Mouse (Mus musculus) spleen, adult 2 months (tissue): ENCODE results near the gene Hoxd8. TPM values are rescaled to one million over a fixed set of nuclear protein-coding genes. Genes with fewer than 3 reads are reported as not detected.

ENCODE experiments used
- DNase-seq, 2 experiments: peaks; one replicate each; pipeline versions ENCODE4 v3.0.0 to v3.0.0-alpha.2; 2012 to 2021; ENCODE audit warnings: low spot score in 2 of 2, low read depth in 1 of 2
- H3K27ac ChIP-seq: fragments of 200-500 bp; 2 replicates; pipeline ENCODE4 v1.5.1; 2012; ENCODE audit warnings: low read length, inconsistent platforms; ENCODE audit not compliant: insufficient read depth
- H3K27me3 ChIP-seq: fragments of 200-500 bp; 2 replicates; pipeline ENCODE4 v1.6.1; 2012; ENCODE audit warnings: mild to moderate bottlenecking, moderate library complexity, low read length, inconsistent platforms; ENCODE audit not compliant: control insufficient read depth, insufficient read depth
- H3K36me3 ChIP-seq: fragments of 200-500 bp; 2 replicates; pipeline ENCODE4 v1.6.1; 2012; ENCODE audit warnings: mild to moderate bottlenecking, low read length, inconsistent platforms; ENCODE audit not compliant: control insufficient read depth, insufficient read depth
- H3K4me1 ChIP-seq: fragments of 200-500 bp; 2 replicates; pipeline ENCODE4 v1.6.1; 2011; ENCODE audit warnings: inconsistent platforms; ENCODE audit not compliant: control insufficient read depth, insufficient read depth, insufficient read length
- H3K4me3 ChIP-seq: fragments of 200-500 bp; 2 replicates; pipeline ENCODE4 v1.5.1; 2011; ENCODE audit warnings: mild to moderate bottlenecking, inconsistent platforms; ENCODE audit not compliant: insufficient read depth, insufficient read length; ENCODE audit errors: extremely low read depth
- CTCF ChIP-seq: fragments of 200-500 bp; IDR thresholded peaks from 2 replicates; pipeline ENCODE4 v1.5.1; 2011; ENCODE audit warnings: mild to moderate bottlenecking, inconsistent platforms; ENCODE audit not compliant: insufficient read depth, insufficient read length, insufficient replicate concordance; ENCODE audit errors: extremely low read depth
- POLR2A ChIP-seq: fragments of 200-500 bp; IDR thresholded peaks from 2 replicates; pipeline ENCODE4 v1.6.1; 2011; ENCODE audit warnings: low read depth, low read length, inconsistent platforms
- WGBS: fragments of 180-500 bp; shearing (Covaris S2); methylation state at CpG from one replicate; pipeline ENCODE4 v1.1.7; 2018; 5-methylcytosine and 5-hydroxymethylcytosine counted together
- polyA plus RNA-seq: library from polyadenylated mRNA; depleted of rRNA; stranded (reverse); fragments of >200 nt; gene quantifications from 2 replicates; pipeline ENCODE4 v1.2.3, GENCODE M21; 2012

Hoxd8 gene
- polyA plus RNA-seq, 1 experiment: 0.32 TPM

GRCm38 (mm10) chr2:74704999-74705466, 618 bp downstream of the Hoxd8 start:
- H3K27ac ChIP-seq: no peak overlapping the region
- 2% methylated on average over 62 of the region's 66 CpGs for WGBS
- no peaks in the 10 kb centered on the region for H3K36me3 ChIP-seq
- DNase-seq: no peak
- peaks cover 25% of the 10 kb centered on the region for H3K27me3 ChIP-seq
- peaks cover 2% of the 10 kb centered on the region; the same call in 1 of the 2 replicates for H3K4me1 ChIP-seq
- peak overlapping the region; percentile 18; the same call in 1 of the 2 replicates for H3K4me3 ChIP-seq
- TF ChIP-seq POLR2A (no peak), CTCF (no peak)

DNA sequence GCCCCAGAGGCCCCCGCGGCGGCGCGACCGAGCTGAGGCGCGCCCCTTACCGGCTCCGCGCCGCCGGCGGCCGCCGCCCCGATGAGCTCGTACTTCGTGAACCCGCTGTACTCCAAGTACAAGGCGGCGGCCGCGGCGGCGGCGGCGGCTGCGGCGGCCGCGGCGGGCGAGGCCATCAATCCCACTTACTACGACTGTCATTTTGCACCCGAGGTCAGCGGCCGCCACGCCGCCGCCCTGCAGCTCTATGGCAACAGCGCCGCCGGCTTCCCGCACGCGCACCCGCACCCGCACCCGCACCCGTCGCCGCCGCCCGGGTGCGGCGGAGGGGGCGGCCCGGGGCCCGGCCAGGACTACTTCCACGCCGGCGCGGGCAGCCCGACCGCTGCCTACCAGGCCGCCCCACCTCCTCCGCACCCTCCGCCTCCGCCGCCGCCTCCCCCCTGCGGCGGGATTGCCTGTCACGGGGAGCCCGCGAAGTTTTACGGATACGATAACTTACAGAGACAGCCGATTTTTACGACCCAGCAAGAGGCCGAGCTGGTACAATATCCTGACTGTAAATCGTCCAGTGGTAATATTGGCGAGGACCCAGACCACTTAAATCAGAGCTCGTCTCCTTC, 1.2 kb downstream of the Hoxd8 start:
- 2% methylated on average over 47 of the region's 85 CpGs for WGBS
- no peak for DNase-seq
- H3K36me3 ChIP-seq: no peaks in the 10 kb centered on the region
- H3K27me3 ChIP-seq: peaks cover 25% of the 10 kb centered on the region
- no peak overlapping the region for H3K27ac ChIP-seq
- peak overlapping the region; percentile 23 for H3K4me3 ChIP-seq
- TF ChIP-seq CTCF: no peak
- TF ChIP-seq POLR2A: no peak
- H3K4me1 ChIP-seq: peaks cover 2% of the 10 kb centered on the region; the same call in 1 of the 2 replicates

- Histone ChIP-seq H3K4me3 (no peak overlapping the region), H3K27me3 (peaks cover 26% of the 10 kb centered on the region), H3K27ac (no peak overlapping the region), H3K4me1 (peaks cover 2% of the 10 kb centered on the region; the same call in 1 of the 2 replicates), H3K36me3 (no peaks in the 10 kb centered on the region)
- TF ChIP-seq POLR2A: no peak
- TF ChIP-seq CTCF: no peak
- WGBS: 13% methylated on average over 13 of the region's 13 CpGs
- no peak for DNase-seq
Measured at GRCm38 (mm10) chr2:74706393-74706960, 2.1 kb downstream of the Hoxd8 start.

DNA sequence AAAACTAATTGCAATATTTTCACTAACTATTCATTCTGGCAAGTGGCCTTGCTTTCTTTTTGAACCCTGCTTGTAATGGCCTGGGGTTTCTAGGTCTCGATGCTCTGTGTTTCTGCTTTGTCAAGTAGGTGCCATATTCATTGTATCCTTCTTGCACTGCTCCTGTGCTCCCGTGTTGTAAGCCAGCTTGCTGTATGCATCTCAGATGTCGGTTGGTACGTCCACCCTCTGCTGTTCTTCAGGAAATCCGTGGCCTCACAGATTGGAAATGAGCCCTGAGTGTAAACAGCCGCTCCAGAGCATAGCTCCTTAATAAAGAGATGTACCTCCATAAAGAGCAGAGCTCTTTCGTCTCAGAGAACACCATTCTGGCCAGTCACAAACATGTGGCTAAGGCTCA, 3.2 kb downstream of the Hoxd8 start:
- no peak overlapping the region for H3K4me3 ChIP-seq
- no peak for DNase-seq
- peaks cover 6% of the 10 kb centered on the region; the same call in 1 of the 2 replicates for H3K4me1 ChIP-seq
- TF ChIP-seq POLR2A (no peak), CTCF (no peak)
- H3K27me3 ChIP-seq: peaks cover 30% of the 10 kb centered on the region
- H3K27ac ChIP-seq: no peak overlapping the region
- H3K36me3 ChIP-seq: no peaks in the 10 kb centered on the region
- WGBS: 43% methylated on average over 7 of the region's 7 CpGs

GRCm38 (mm10) chr2:74708676-74709075, 4.3 kb downstream of the Hoxd8 start:
- peaks cover 27% of the 10 kb centered on the region for H3K27me3 ChIP-seq
- TF ChIP-seq POLR2A (no peak), CTCF (no peak)
- no peaks in the 10 kb centered on the region for H3K36me3 ChIP-seq
- peaks cover 6% of the 10 kb centered on the region; the same call in 1 of the 2 replicates for H3K4me1 ChIP-seq
- WGBS: 60% methylated on average over 4 of the region's 4 CpGs
- DNase-seq: no peak
- no peak overlapping the region for H3K4me3 ChIP-seq
- H3K27ac ChIP-seq: no peak overlapping the region

DNA sequence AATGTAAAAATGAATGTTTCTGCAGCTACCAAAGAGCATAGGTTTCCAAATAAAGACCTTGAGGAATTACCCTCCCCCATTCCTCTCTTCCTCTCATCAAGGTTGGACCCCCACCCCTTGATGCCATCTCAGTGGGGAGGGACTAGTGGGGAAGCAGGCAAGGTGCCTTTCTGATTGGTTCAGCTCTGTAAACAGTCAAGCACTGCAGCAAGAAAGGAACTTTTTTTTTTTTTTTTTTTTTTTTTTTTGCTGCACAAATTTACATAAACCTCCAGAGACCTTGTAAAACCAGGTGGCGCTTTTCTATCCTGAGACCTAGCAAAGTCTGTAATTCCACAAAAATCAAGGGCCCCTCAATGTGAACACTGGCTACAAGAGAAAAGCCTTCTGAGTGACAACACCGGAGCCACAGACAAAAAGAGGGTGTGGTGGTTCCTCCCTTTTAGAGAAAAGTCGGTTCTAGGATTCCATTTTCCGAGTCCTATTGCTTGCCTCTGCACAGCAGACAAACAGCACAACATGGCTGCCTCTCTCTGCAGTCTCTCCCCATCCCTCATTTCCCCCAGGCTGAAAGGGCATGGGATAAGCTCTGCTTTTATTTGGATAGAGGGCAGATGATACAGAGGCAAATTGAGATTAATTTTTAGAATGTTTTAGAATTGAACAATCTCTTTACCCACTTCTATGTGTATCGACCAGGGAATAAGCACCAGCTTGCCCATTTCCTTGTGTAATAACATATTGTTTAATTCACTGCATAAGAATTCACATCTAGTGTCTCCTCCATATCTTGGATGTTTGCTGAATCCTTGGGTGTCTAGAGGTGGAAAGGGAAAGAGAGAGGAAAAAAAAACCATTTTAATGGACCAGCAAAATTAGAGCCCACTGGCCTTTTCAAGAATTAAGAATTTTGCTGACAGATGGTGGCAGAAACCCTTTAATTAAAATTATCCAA, 5.3 kb downstream of the Hoxd8 start:
- Histone ChIP-seq H3K4me3 (no peak overlapping the region), H3K27me3 (peaks cover 28% of the 10 kb centered on the region), H3K27ac (no peak overlapping the region), H3K4me1 (peaks cover 6% of the 10 kb centered on the region; the same call in 1 of the 2 replicates), H3K36me3 (no peaks in the 10 kb centered on the region)
- WGBS: 26% methylated on average over 5 of the region's 5 CpGs
- DNase-seq: no peak
- TF ChIP-seq POLR2A (no peak), CTCF (no peak)
